Mouse (Mus musculus) heart, embryonic 16.5 days (tissue): ENCODE data around the gene Atp5g1. TPM values are rescaled to one million over a fixed set of nuclear protein-coding genes. Genes with fewer than 3 reads are reported as not detected.

ENCODE experiments used
- ATAC-seq: fragments of 200-750 bp; cut with Nextera tagmentation; replicated peaks from 2 replicates; pipeline ENCODE4 v1.8.0; 2017; ENCODE audit warnings: moderate number of reproducible peaks; ENCODE audit not compliant: insufficient read depth, low FRiP score; ENCODE audit errors: extremely low read depth
- H3K27ac ChIP-seq: fragments of 300-500 bp; sonication (generic); 2 replicates; pipeline ENCODE4 v1.5.1; 2014; ENCODE audit warnings: mild to moderate bottlenecking, low read length, control low read depth, moderate library complexity
- H3K27me3 ChIP-seq: fragments of 300-500 bp; sonication (generic); 2 replicates; pipeline ENCODE4 v1.6.1; 2014; ENCODE audit warnings: low read length, mixed read lengths; ENCODE audit not compliant: control insufficient read depth, insufficient read depth
- H3K36me3 ChIP-seq: fragments of 300-500 bp; sonication (generic); 2 replicates; pipeline ENCODE4 v1.6.1; 2014; ENCODE audit not compliant: control insufficient read depth, insufficient read depth
- H3K4me1 ChIP-seq: fragments of 300-500 bp; sonication (generic); 2 replicates; pipeline ENCODE4 v1.6.1; 2014; ENCODE audit warnings: low read length, mixed read lengths; ENCODE audit not compliant: control insufficient read depth, insufficient read depth
- H3K4me2 ChIP-seq: fragments of 300-500 bp; sonication (generic); 2 replicates; pipeline ENCODE4 v1.6.1; 2014; ENCODE audit warnings: low read depth, mild to moderate bottlenecking, control low read depth, low read length
- H3K4me3 ChIP-seq: fragments of 300-500 bp; sonication (generic); 2 replicates; pipeline ENCODE4 v1.5.1; 2014; ENCODE audit warnings: mild to moderate bottlenecking, control low read depth, low read length
- H3K9ac ChIP-seq: fragments of 300-500 bp; sonication (generic); 2 replicates; pipeline ENCODE4 v1.6.1; 2014; ENCODE audit warnings: low read length, control low read depth
- H3K9me3 ChIP-seq: fragments of 300-500 bp; sonication (generic); replicated peaks from 2 replicates; pipeline ENCODE4 v1.6.1; 2016; ENCODE audit warnings: low read length; ENCODE audit not compliant: control insufficient read depth
- WGBS: fragments of 180-500 bp; shearing (Covaris S2); extraction: QIAGEN DNeasy Blood & Tissue Kit; methylation state at CpG from one replicate; pipeline ENCODE4 v1.1.7; 2014; 5-methylcytosine and 5-hydroxymethylcytosine counted together
- polyA plus RNA-seq: library from polyadenylated mRNA; unstranded; fragments of >200 nt; fragmentation: Nextera tagmentation; extraction: Ambion mirVana; gene quantifications from 2 replicates; pipeline ENCODE4 v1.2.1, GENCODE M21; 2015

Gene Atp5g1
- polyA plus RNA-seq, 1 experiment from 2014 or later, result 2,218 TPM

GRCm38 (mm10) chr11:96058309-96058708, 17.2 kb downstream of the Atp5g1 start:
- 85% methylated on average over 4 of the region's 4 CpGs for WGBS
- peaks cover 40% of the 10 kb centered on the region for H3K36me3 ChIP-seq
- H3K4me2 ChIP-seq, result no peak overlapping the region
- ATAC-seq, result no peak
- no peaks in the 10 kb centered on the region for H3K9me3 ChIP-seq
- no peak overlapping the region for H3K9ac ChIP-seq
- H3K4me1 ChIP-seq, result peaks cover 6% of the 10 kb centered on the region; the same call in 1 of the 2 replicates
- no peak overlapping the region for H3K4me3 ChIP-seq
- H3K27me3 ChIP-seq, result no peaks in the 10 kb centered on the region
- H3K27ac ChIP-seq, result no peak overlapping the region

GRCm38 (mm10) chr11:96050854-96051253, 24.6 kb downstream of the Atp5g1 start:
- 96% methylated on average over 3 of the region's 3 CpGs for WGBS

GRCm38 (mm10) chr11:96049939-96050338, 25.5 kb downstream of the Atp5g1 start:
- WGBS, result 78% methylated on average over 4 of the region's 4 CpGs
- Histone ChIP-seq H3K9me3 (no peaks in the 10 kb centered on the region), H3K27ac (no peak overlapping the region), H3K27me3 (no peaks in the 10 kb centered on the region), H3K4me2 (no peak overlapping the region), H3K9ac (no peak overlapping the region), H3K4me1 (no peaks in the 10 kb centered on the region), H3K4me3 (no peak overlapping the region), H3K36me3 (peaks cover 54% of the 10 kb centered on the region)
- no peak for ATAC-seq

More at GRCm38 (mm10) chr11:96050854-96051253, 24.6 kb downstream of the Atp5g1 start:
- no peak for ATAC-seq
- Histone ChIP-seq H3K4me1 (no peaks in the 10 kb centered on the region), H3K27me3 (no peaks in the 10 kb centered on the region), H3K9me3 (no peaks in the 10 kb centered on the region), H3K4me3 (no peak overlapping the region), H3K4me2 (no peak overlapping the region), H3K27ac (no peak overlapping the region), H3K9ac (no peak overlapping the region), H3K36me3 (peaks cover 58% of the 10 kb centered on the region)

GRCm38 (mm10) chr11:96047469-96048373, 27.7 kb downstream of the Atp5g1 start:
- H3K36me3 ChIP-seq, result peaks cover 49% of the 10 kb centered on the region
- H3K4me1 ChIP-seq, result no peaks in the 10 kb centered on the region
- no peak overlapping the region for H3K4me3 ChIP-seq
- H3K9me3 ChIP-seq, result no peaks in the 10 kb centered on the region
- H3K9ac ChIP-seq, result no peak overlapping the region
- 78% methylated on average over 4 of the region's 4 CpGs for WGBS
- no peak for ATAC-seq
- H3K4me2 ChIP-seq, result no peak overlapping the region
- no peaks in the 10 kb centered on the region for H3K27me3 ChIP-seq
- no peak overlapping the region for H3K27ac ChIP-seq

- WGBS, result 79% methylated on average over 2 of the region's 2 CpGs
- H3K27ac ChIP-seq, result no peak overlapping the region
- no peaks in the 10 kb centered on the region for H3K4me1 ChIP-seq
- H3K9ac ChIP-seq, result no peak overlapping the region
- no peaks in the 10 kb centered on the region for H3K27me3 ChIP-seq
- peaks cover 44% of the 10 kb centered on the region for H3K36me3 ChIP-seq
- no peak for ATAC-seq
- no peak overlapping the region for H3K4me2 ChIP-seq
- H3K9me3 ChIP-seq, result no peaks in the 10 kb centered on the region
- H3K4me3 ChIP-seq, result no peak overlapping the region
Observed at GRCm38 (mm10) chr11:96046793-96047192, 28.7 kb downstream of the Atp5g1 start.

GRCm38 (mm10) chr11:96046028-96046427, 29.4 kb downstream of the Atp5g1 start:
- Histone ChIP-seq H3K27ac (no peak overlapping the region), H3K9me3 (no peaks in the 10 kb centered on the region), H3K9ac (no peak overlapping the region), H3K4me3 (no peak overlapping the region), H3K27me3 (no peaks in the 10 kb centered on the region), H3K4me2 (no peak overlapping the region), H3K4me1 (no peaks in the 10 kb centered on the region), H3K36me3 (peaks cover 38% of the 10 kb centered on the region)
- ATAC-seq, result no peak
- WGBS, result 83% methylated on average over 8 of the region's 8 CpGs

GRCm38 (mm10) chr11:96044803-96045567, 30.5 kb downstream of the Atp5g1 start:
- ATAC-seq, result no peak
- no peak overlapping the region for H3K27ac ChIP-seq
- H3K36me3 ChIP-seq, result peaks cover 32% of the 10 kb centered on the region
- no peaks in the 10 kb centered on the region for H3K27me3 ChIP-seq
- H3K9ac ChIP-seq, result no peak overlapping the region
- H3K4me1 ChIP-seq, result no peaks in the 10 kb centered on the region
- no peaks in the 10 kb centered on the region for H3K9me3 ChIP-seq
- WGBS, result 82% methylated on average over 11 of the region's 11 CpGs
- H3K4me2 ChIP-seq, result no peak overlapping the region
- no peak overlapping the region for H3K4me3 ChIP-seq

- Histone ChIP-seq H3K9me3 (no peaks in the 10 kb centered on the region), H3K36me3 (peaks cover 9% of the 10 kb centered on the region), H3K4me3 (no peak overlapping the region), H3K27me3 (no peaks in the 10 kb centered on the region), H3K4me1 (peaks cover 7% of the 10 kb centered on the region; the same call in 1 of the 2 replicates), H3K27ac (no peak overlapping the region), H3K9ac (no peak overlapping the region), H3K4me2 (no peak overlapping the region)
- WGBS, result 36% methylated on average over 1 of the region's 1 CpGs
- no peak for ATAC-seq
Observed at GRCm38 (mm10) chr11:96038560-96038959, 36.9 kb downstream of the Atp5g1 start.

GRCm38 (mm10) chr11:96037499-96037898, 38.0 kb downstream of the Atp5g1 start:
- H3K27ac ChIP-seq, result no peak overlapping the region
- peaks cover 7% of the 10 kb centered on the region; the same call in 1 of the 2 replicates for H3K4me1 ChIP-seq
- 82% methylated on average over 5 of the region's 5 CpGs for WGBS
- no peak overlapping the region for H3K4me2 ChIP-seq
- H3K9me3 ChIP-seq, result no peaks in the 10 kb centered on the region
- no peak for ATAC-seq
- no peak overlapping the region for H3K9ac ChIP-seq
- no peak overlapping the region for H3K4me3 ChIP-seq
- no peaks in the 10 kb centered on the region for H3K27me3 ChIP-seq
- H3K36me3 ChIP-seq, result peaks cover 9% of the 10 kb centered on the region
